Comparison of ENCODE assay signal across 11 mouse cellular contexts in the genomic region with DNA sequence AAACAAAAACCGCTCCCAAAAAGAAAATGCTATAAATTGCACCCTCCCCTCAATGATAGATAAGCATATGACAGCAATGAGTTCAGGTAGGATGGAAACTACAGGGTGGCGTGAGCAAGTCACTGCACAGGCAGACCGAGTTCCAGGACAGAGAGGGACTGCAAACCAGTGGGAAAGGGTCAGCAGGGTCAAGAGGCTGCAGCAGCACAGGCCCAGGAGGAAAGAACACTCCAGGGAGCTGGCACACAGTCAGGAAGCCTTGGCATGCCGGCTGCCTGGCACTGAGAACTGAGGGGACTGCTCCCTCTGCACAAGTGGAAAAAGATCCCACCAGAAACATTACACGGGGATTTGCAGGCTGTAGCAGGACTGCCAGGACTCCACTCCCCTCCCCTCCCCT.
A peak's percentile ranks its signal among the peaks of the same experiment; 100 is the strongest.
DNase-seq lines count a peak whose midpoint lies in the region; TF ChIP-seq lines count a peak whose summit lies in the region.
"Had no signal": no experiment of that assay in that cellular context is flagged by ENCODE, and none has a peak within 500 bp of the region (broad histone marks: within the 10 kb centered on the region; RNA-seq: fewer than 3 reads in every experiment).

No protein-coding gene starts in this region.

- no peaks in the 10 kb centered on the region for H3K27me3 ChIP-seq in forebrain, embryonic 10.5 days (ENCODE audit: poor library complexity, severe bottlenecking)
- H3K27me3 ChIP-seq: embryonic facial prominence, embryonic 15.5 days; intestine, embryonic 15.5 days had no signal

- 45% methylated on average over 5 of the region's 5 CpGs for WGBS in lung, adult 2 months
- 69% methylated on average over 4 of the region's 5 CpGs for WGBS in forebrain, embryonic 10.5 days

- peaks cover 2% of the 10 kb centered on the region; the same call in 1 of the 2 replicates for H3K4me1 ChIP-seq in lung, adult 2 months (ENCODE audit: control insufficient read depth, insufficient read depth, low read length)
- H3K4me1 ChIP-seq in forebrain, embryonic 10.5 days: peaks cover 9% of the 10 kb centered on the region
- H3K4me1 ChIP-seq: intestine, embryonic 15.5 days had no signal

- peaks cover 16% of the 10 kb centered on the region for H3K36me3 ChIP-seq in forebrain, embryonic 10.5 days (replicated peaks)
- H3K36me3 ChIP-seq: intestine, embryonic 15.5 days had no signal

- no peaks in the 10 kb centered on the region for H3K9me3 ChIP-seq in forebrain, embryonic 10.5 days
- H3K9me3 ChIP-seq: embryonic facial prominence, embryonic 15.5 days; intestine, embryonic 15.5 days had no signal

- no peak for TF ChIP-seq CTCF in lung, adult 2 months (IDR thresholded peaks at IDR 0.05; ENCODE audit: insufficient read depth, low read length)

- peak; percentile 63 for DNase-seq in adrenal gland, postnatal 10 days
- no peak for DNase-seq in adrenal gland, postnatal 4 days (ENCODE audit: low spot score in 2 of 2)
- DNase-seq in kidney, postnatal 14 days: peak; percentile 11
- DNase-seq in kidney, adult 18-20 months: no peak
- DNase-seq in gastrocnemius, adult 8-10 months (ENCODE audit: low spot score in 2 of 2): peak; percentile 10 to 24
- peak; percentile 18 for DNase-seq in lung, adult 2 months
- DNase-seq in forebrain, embryonic 10.5 days (ENCODE audit: extremely low spot score, low spot score): no peak
- no peak for DNase-seq in embryo, embryonic 11 days

- TF ChIP-seq POLR2A in lung, adult 2 months (IDR thresholded peaks at IDR 0.05; ENCODE audit: borderline replicate concordance, extremely low read depth, low read depth, low read length): no peak

- no peak overlapping the region for H3K27ac ChIP-seq in forebrain, embryonic 10.5 days
- H3K27ac ChIP-seq: embryonic facial prominence, embryonic 15.5 days; intestine, embryonic 15.5 days; liver, embryonic 14.5 days had no signal

- H3K4me3 ChIP-seq in lung, adult 2 months (replicated peaks; ENCODE audit: extremely low read depth, low read depth, low read length): no peak overlapping the region
- no peak overlapping the region for H3K4me3 ChIP-seq in forebrain, embryonic 10.5 days
- H3K4me3 ChIP-seq: embryonic facial prominence, embryonic 15.5 days; intestine, embryonic 15.5 days had no signal

Comparison
In these comparisons a context has a peak if more than half of its experiments do, and no peak if none do; other contexts are left out.
1. DNase-seq: peak in adrenal gland, postnatal 10 days (single experiment), kidney, postnatal 14 days (single experiment), gastrocnemius, adult 8-10 months (2 of 2) and lung, adult 2 months (single experiment); none in adrenal gland, postnatal 4 days (0 of 2), kidney, adult 18-20 months (single experiment), forebrain, embryonic 10.5 days (single experiment) and embryo, embryonic 11 days (single experiment).